Mouse (Mus musculus): ENCODE data around the gene Rnaseh2c. TPM values are rescaled to one million over a fixed set of nuclear protein-coding genes. Genes with fewer than 3 reads are reported as not detected.

Rnaseh2c gene
- polyA plus RNA-seq, 1 experiment from 2014 or later: 162 TPM

Other genes with a start within 250 kb of the Rnaseh2c start
- 75.7 and 78.3 TPM in 2 replicates for gene Eif1ad, start 235.1 kb upstream of the Rnaseh2c start, polyA plus RNA-seq (2016; fragmentation: Nextera tagmentation; extraction: Ambion mirVana)
- gene Banf1, start 234.7 kb upstream of the Rnaseh2c start, polyA plus RNA-seq (2016; fragmentation: Nextera tagmentation; extraction: Ambion mirVana): 416 and 423 TPM in 2 replicates
- 113 and 125 TPM in 2 replicates for gene Sart1, start 213.2 kb upstream of the Rnaseh2c start, polyA plus RNA-seq (2016; fragmentation: Nextera tagmentation; extraction: Ambion mirVana)
- gene Tsga10ip, start 199.3 kb upstream of the Rnaseh2c start, polyA plus RNA-seq (2016; fragmentation: Nextera tagmentation; extraction: Ambion mirVana): not detected in 2 replicates
- 257 and 260 TPM in 2 replicates for gene Drap1, start 176.9 kb upstream of the Rnaseh2c start, polyA plus RNA-seq (2016; fragmentation: Nextera tagmentation; extraction: Ambion mirVana)
- gene AI837181, start 176.7 kb upstream of the Rnaseh2c start, polyA plus RNA-seq (2016; fragmentation: Nextera tagmentation; extraction: Ambion mirVana): 48.3 and 50.8 TPM in 2 replicates
- not detected in 2 replicates for gene Fosl1, start 154.3 kb upstream of the Rnaseh2c start, polyA plus RNA-seq (2016; fragmentation: Nextera tagmentation; extraction: Ambion mirVana)
- gene Ccdc85b, start 144.0 kb upstream of the Rnaseh2c start, polyA plus RNA-seq (2016; fragmentation: Nextera tagmentation; extraction: Ambion mirVana): 8.0 and 9.0 TPM in 2 replicates
- gene Fibp, start 141.3 kb upstream of the Rnaseh2c start, polyA plus RNA-seq (2016; fragmentation: Nextera tagmentation; extraction: Ambion mirVana): 122 and 128 TPM in 2 replicates
- gene Ctsw, start 133.4 kb upstream of the Rnaseh2c start, polyA plus RNA-seq (2016; fragmentation: Nextera tagmentation; extraction: Ambion mirVana): 3.1 and 3.7 TPM in 2 replicates
- 40.2 and 41.9 TPM in 2 replicates for gene Efemp2, start 127.9 kb upstream of the Rnaseh2c start, polyA plus RNA-seq (2016; fragmentation: Nextera tagmentation; extraction: Ambion mirVana)
- 40.6 and 42.7 TPM in 2 replicates for gene Mus81, start 113.5 kb upstream of the Rnaseh2c start, polyA plus RNA-seq (2016; fragmentation: Nextera tagmentation; extraction: Ambion mirVana)
- 3,168 and 3,195 TPM in 2 replicates for gene Cfl1, start 111.4 kb upstream of the Rnaseh2c start, polyA plus RNA-seq (2016; fragmentation: Nextera tagmentation; extraction: Ambion mirVana)
- 0.26 TPM in 1 of 2 replicates, not detected in the other for gene 1700020D05Rik, start 98.1 kb upstream of the Rnaseh2c start, polyA plus RNA-seq (2016; fragmentation: Nextera tagmentation; extraction: Ambion mirVana)
- 29.3 and 29.5 TPM in 2 replicates for gene Snx32, start 91.3 kb upstream of the Rnaseh2c start, polyA plus RNA-seq (2016; fragmentation: Nextera tagmentation; extraction: Ambion mirVana)
- gene Ovol1, start 41.2 kb upstream of the Rnaseh2c start, polyA plus RNA-seq (2016; fragmentation: Nextera tagmentation; extraction: Ambion mirVana): 0.22 and 0.27 TPM in 2 replicates
- gene Ap5b1, start 33.8 kb upstream of the Rnaseh2c start, polyA plus RNA-seq (2016; fragmentation: Nextera tagmentation; extraction: Ambion mirVana): 1.6 TPM in 2 replicates
- gene Kat5, start 8.4 kb downstream of the Rnaseh2c start, polyA plus RNA-seq (2016; fragmentation: Nextera tagmentation; extraction: Ambion mirVana): 65.7 and 77.2 TPM in 2 replicates
- gene Rela, start 35.6 kb downstream of the Rnaseh2c start, polyA plus RNA-seq (2016; fragmentation: Nextera tagmentation; extraction: Ambion mirVana): 34.1 and 36.9 TPM in 2 replicates
- gene Sipa1, start 61.8 kb downstream of the Rnaseh2c start, polyA plus RNA-seq (2016; fragmentation: Nextera tagmentation; extraction: Ambion mirVana): 16.3 and 16.8 TPM in 2 replicates
- 19.2 and 22.2 TPM in 2 replicates for gene Map3k11, start 86.9 kb downstream of the Rnaseh2c start, polyA plus RNA-seq (2016; fragmentation: Nextera tagmentation; extraction: Ambion mirVana)
- gene Pcnx3, start 87.0 kb downstream of the Rnaseh2c start, polyA plus RNA-seq (2016; fragmentation: Nextera tagmentation; extraction: Ambion mirVana): 32.4 and 35.1 TPM in 2 replicates
- gene Kcnk7, start 102.5 kb downstream of the Rnaseh2c start, polyA plus RNA-seq (2016; fragmentation: Nextera tagmentation; extraction: Ambion mirVana): 0.29 TPM in 1 of 2 replicates, not detected in the other
- 6.1 and 6.7 TPM in 2 replicates for gene Ehbp1l1, start 124.4 kb downstream of the Rnaseh2c start, polyA plus RNA-seq (2016; fragmentation: Nextera tagmentation; extraction: Ambion mirVana)
- 170 and 172 TPM in 2 replicates for gene Fam89b, start 127.8 kb downstream of the Rnaseh2c start, polyA plus RNA-seq (2016; fragmentation: Nextera tagmentation; extraction: Ambion mirVana)
- gene Ltbp3, start 139.0 kb downstream of the Rnaseh2c start, polyA plus RNA-seq (2016; fragmentation: Nextera tagmentation; extraction: Ambion mirVana): 10.0 and 12.0 TPM in 2 replicates
- gene Scyl1, start 169.5 kb downstream of the Rnaseh2c start, polyA plus RNA-seq (2016; fragmentation: Nextera tagmentation; extraction: Ambion mirVana): 63.4 and 65.3 TPM in 2 replicates

Measured in forebrain, embryonic 12.5 days (tissue).